Mouse (Mus musculus) layer of hippocampus, postnatal 14 days (tissue): ENCODE measurements around the gene Snx19. TPM values are rescaled to one million over a fixed set of nuclear protein-coding genes. Genes with fewer than 3 reads are reported as not detected.

Source experiments
- DNase-seq, 2 experiments: peaks; one replicate each; pipeline ENCODE4 v3.0.0; 2021 to 2022; ENCODE audit warnings: low spot score in 2 of 2, mixed read lengths in 1 of 2
- total RNA-seq, 2 experiments: library from RNA; stranded (reverse); gene quantifications; 2 replicates each; pipeline ENCODE4 v1.2.3; 2021

Gene Snx19
- total RNA-seq, 2 experiments from 2014 or later: 42.2 to 42.6 TPM

DNA sequence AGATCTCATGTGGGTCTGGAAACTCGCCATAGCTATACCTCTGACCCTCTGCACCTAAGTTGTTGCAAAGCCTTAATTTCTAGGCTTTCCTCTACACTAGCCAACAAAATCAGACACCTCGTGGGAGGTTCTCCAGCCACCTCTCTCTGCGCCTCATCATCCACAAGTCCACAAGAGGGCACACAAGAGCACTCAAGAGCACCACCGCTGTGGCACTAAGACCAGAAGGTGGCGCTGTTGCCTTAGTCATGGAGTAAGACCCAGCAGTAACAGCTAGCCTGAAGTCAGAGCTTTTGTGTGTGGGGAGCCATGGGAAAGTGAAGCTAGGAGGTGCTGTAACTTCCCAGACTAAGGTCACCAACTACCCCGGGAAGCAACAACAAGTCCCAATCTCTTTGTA is 53.6 kb downstream of the Snx19 start:
- peak; percentile 95 to 98 for DNase-seq

DNA sequence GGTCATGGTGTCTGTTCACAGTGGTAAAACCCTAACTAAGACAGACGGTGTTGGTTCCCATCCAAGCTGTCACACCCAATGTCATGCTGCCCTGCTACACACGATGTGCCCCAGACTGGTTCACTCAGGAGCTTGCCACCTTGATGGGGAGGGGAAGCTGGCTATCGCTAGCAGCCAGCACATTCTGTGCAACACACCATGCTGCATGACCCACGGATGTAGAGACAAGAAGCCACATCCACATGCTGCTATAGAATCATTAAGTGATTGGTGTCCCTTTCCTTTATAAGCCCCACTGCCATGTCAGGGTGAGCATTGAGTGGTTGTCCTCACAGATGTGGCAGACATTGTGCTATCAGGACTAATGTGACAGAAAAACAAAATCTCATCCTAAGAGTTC is 55.2 kb downstream of the Snx19 start:
- no peak for DNase-seq

DNA sequence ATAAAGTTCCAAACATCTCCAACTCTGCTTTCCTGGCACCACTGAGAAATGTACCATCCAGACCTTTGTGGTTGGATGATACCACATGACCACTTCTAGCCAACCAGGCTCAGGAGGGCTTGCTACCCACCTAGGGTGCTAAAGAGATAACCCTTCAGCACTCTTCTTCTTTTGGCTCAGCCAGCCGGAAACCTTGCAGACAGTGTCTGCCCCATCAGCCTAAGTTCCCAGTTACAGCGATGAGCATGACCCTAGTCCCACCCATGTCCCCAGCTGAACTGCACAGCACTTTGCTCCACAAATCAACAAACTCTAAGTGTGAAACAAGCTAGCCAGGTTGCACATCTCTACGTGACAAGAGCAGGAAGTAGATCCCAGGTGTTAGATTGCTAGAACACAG is 57.3 kb downstream of the Snx19 start:
- DNase-seq: no peak

DNA sequence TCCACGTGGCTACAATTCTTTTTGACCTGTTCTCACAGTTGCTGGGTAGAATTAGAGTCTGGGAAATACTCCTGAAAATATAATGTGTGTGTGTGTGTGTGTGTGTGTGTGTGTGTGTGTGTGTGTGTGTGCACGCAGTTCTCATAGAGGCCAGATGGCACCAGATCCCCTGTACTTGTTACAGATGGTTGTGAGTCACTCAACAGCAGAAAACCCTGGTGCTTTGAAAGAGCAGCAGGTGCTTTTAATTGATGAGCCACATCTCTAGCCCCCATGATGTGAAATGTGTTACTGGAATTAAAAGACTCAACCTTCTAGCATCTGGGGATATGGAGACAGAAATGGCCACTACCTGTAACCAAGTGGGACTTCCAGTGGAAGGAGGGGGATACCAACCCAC is 58.3 kb downstream of the Snx19 start:
- peak; percentile 12 to 34 for DNase-seq

DNA sequence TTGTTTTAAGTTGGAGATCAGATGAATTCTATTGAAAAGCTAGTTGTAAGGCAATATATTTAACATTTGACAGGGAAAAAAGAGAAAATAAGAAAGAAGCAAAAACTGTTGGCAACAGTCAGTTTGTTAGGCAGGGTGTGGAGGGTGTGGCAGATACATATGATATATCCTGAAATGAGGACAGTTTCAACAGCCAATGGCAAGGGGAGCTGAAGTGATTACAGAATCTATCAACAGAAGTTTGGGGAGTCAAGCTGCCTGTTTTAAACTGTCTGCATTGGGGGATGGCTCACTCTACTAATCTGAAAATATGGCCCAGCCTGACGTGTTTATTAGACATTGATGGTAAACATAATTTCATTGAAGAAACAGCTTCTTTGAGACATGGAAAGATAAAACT is 61.5 kb downstream of the Snx19 start:
- no peak for DNase-seq

DNA sequence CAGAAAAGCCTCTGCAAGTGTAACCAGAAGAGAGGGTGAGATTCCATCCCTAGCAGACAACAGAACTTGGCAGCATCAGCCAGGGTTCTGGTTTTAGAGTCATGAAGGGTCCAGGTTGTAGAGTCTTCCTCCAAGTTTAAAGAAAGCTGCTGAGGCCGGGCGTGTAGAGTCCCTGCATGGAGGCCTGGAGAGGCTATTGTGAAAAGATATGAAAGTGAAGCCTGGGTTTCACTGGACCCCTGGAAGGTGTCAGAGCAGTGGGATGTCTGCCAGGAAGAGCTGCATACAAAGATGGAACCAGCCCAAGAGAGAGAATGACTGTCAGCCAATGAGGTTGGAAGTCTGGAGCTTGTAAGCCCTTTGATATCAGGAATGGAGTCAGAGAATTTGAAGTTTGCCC is 67.5 kb downstream of the Snx19 start:
- DNase-seq: no peak

DNA sequence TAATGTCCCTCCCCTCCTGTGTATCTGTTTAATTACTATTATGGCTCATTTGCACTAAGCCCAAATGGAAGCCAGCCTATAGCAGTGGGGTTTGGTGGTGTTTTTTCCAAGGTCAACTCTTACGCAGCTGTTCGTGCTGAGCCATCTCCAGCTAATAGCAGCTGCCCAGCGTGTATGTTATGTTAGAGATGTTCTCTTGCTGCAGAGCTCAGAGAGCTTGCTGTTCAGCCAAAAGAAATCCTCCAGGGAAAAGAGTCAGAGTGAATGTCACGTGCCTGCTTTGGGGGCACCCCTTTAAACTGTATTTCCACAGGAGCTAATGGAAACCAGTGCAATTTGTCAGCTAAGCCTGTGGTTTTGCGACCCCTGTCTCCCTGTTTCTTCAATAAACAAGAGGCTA is 82.1 kb downstream of the Snx19 start:
- no peak for DNase-seq

DNA sequence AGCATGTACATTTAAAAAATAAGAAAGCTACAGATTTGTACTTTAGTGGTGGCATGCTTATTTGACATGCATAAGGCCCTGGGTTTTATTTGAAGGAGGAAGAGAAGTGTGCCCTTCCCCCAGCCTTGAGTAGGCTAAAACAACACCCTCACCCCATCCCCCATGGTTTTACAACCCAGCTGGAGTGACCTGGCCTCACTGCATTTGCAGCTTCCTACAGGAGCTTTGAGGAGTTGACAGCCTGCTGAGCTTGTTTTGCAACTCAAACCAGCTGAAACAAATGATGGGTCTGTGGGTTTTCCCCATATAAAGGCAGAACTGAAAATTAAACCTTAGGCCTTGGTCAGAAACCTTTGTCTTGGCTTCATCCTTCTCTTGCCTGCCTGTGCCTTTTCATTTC is 89.0 kb downstream of the Snx19 start:
- DNase-seq: no peak
